Mouse (Mus musculus): ENCODE data around the gene Cdk17.

The Cdk17 gene

DNA sequence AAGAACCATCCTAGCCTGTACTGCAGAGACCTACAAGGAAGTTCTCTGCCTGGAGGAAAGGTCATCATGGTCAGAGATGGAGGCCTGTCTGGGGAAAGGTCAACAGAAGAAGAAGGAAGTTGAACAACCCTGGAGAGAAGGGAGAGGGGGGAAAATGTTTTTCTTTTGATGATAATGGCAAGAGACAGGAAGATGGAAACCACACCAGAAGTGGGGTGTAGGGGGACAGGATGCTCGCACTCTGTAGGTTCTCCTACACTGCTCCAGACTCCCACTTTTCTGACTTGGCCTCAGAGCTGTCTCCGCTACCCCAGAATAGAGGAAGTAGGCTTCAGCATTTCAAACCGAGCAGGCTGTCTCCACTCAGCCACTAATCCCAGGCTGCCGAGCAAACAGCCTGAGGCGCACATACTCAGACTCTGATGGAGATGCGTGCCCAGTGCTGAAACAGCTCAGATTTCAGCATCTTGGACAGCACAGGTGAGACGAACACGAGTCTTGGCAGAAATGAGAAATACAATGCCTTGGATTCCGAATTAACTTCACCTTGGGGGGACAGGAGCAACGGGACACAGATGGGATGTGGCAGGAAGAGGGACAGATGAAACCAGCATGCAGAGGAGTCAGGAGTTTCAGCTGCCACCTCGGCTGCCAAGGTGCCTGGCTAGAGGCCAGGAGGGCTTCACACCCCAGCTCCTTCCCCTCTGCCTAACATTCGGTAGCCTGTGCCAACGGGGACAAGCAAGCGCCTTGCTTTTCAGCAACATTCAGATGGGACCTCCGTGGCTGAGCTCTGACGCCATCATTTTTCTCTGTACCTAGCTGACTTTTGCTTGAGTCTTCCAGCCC, 100.7 kb downstream of the Cdk17 start:
- peak; percentile 35 for DNase-seq (ENCODE audit: low read depth, low spot score)

DNA sequence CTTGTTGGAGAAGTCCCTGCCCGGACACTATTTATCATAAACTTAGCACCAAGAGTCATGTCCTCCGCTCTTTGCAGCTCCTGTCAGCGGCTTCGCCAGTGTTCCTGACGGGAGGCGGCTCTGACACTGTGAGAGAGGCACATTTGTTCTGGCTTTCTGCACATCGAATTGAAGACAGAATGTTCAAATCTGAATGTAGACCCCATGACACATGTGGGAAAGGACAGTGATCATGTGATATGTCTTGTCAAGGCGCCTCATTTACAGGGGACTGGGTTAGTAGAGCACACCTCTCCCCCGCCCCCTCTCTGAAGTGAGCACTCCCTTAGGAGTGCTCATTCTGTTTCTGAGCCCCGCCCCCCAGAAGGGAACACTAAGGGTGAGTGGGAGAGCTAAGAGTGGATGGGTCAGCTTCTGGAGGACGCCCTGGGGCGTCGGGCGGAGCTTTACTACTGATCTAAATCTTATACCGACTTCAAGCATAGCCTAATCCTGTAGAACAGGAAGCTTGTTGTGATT, 101.4 kb downstream of the Cdk17 start:
- DNase-seq (ENCODE audit: low read depth, low spot score): no peak

- no peak for DNase-seq (ENCODE audit: low read depth, low spot score)
These were observed 102.8 kb downstream of the Cdk17 start for GRCm38 (mm10) chr10:93263431-93263830.

GRCm38 (mm10) chr10:93264001-93264400, 103.3 kb downstream of the Cdk17 start:
- DNase-seq (ENCODE audit: low read depth, low spot score): no peak

- no peak for DNase-seq (ENCODE audit: low read depth, low spot score)
These were observed 105.2 kb downstream of the Cdk17 start for GRCm38 (mm10) chr10:93265833-93266232.

DNA sequence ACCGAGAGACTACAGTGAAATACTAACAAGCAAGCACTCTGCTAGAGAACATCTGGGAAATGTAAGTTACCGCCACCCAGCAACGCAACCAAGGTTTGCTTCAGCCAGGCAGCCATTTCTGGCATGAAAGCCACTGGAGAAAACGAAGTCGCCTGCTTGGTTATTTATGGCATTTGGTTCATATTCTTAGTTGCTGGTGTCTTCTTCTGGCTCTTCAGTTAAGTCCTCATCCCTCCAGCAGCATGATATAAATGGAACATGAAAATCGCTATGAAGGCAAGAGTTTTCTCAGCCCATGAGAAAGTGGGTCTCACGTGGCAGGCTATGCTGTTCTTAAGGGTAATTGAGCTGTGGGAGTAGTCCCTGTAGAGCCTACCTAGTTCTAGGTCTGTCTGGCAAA, 105.8 kb downstream of the Cdk17 start:
- no peak for DNase-seq (ENCODE audit: low read depth, low spot score)

- no peak for DNase-seq (ENCODE audit: low read depth, low spot score)
These were observed 106.8 kb downstream of the Cdk17 start for GRCm38 (mm10) chr10:93267509-93267908.

- DNase-seq (ENCODE audit: low read depth, low spot score): no peak
These were observed 107.7 kb downstream of the Cdk17 start for GRCm38 (mm10) chr10:93268339-93268738.

- no peak for DNase-seq (ENCODE audit: low read depth, low spot score)
These were observed 109.1 kb downstream of the Cdk17 start for GRCm38 (mm10) chr10:93269744-93270143.

DNA sequence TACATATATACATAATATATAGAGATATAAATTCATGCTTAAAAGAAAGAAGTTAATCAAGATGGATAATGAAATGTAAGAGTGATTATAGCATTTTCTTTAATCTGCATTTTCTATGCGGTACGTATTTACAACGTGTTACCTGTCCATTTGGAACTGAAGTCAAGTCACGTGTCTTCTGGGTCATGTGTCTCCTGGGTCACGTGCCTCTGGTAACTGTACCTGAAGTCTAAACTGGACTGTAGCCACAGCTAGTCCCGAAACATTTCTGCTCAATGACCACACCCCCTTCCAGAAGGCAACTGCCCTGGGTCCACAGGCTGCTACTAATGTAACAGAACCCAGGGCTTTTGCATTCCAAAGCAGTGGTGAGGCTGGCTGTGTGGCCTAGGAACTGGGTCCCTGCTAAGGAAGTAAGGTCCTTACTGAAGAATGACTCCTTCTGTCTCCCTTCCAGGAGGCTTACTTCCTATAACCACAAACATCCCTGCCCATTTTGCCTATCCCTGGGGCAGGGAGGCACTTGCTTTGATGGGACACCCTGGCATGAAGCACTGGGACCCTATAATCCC, 110.3 kb downstream of the Cdk17 start:
- DNase-seq (ENCODE audit: low read depth, low spot score): peak; percentile 41

- DNase-seq (ENCODE audit: low read depth, low spot score): no peak
These were observed 111.2 kb downstream of the Cdk17 start for GRCm38 (mm10) chr10:93271831-93272230.

GRCm38 (mm10) chr10:93272986-93273982, 112.6 kb downstream of the Cdk17 start:
- DNase-seq (ENCODE audit: low read depth, low spot score): peak; percentile 74

DNA sequence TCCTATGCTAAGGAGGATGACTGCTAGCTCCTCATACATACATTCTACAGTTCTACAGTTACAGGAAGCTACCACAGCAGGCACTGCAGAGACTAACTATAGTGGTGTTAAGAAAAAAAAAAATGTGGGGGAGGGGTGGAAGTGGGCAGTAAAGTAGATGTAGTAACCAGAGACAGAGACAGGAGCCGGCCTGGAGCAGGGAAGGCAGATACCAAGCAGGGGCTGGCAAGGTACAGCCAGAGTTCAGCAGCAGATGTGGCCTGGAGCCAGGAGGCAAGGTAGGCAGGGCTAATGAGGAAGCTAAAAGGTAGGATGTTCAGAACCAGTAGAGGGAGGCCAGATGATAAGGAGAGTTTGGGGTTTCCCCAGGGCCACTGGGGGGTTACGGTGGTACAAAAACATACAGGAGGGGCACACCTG, 113.6 kb downstream of the Cdk17 start:
- DNase-seq (ENCODE audit: low read depth, low spot score): no peak

DNA sequence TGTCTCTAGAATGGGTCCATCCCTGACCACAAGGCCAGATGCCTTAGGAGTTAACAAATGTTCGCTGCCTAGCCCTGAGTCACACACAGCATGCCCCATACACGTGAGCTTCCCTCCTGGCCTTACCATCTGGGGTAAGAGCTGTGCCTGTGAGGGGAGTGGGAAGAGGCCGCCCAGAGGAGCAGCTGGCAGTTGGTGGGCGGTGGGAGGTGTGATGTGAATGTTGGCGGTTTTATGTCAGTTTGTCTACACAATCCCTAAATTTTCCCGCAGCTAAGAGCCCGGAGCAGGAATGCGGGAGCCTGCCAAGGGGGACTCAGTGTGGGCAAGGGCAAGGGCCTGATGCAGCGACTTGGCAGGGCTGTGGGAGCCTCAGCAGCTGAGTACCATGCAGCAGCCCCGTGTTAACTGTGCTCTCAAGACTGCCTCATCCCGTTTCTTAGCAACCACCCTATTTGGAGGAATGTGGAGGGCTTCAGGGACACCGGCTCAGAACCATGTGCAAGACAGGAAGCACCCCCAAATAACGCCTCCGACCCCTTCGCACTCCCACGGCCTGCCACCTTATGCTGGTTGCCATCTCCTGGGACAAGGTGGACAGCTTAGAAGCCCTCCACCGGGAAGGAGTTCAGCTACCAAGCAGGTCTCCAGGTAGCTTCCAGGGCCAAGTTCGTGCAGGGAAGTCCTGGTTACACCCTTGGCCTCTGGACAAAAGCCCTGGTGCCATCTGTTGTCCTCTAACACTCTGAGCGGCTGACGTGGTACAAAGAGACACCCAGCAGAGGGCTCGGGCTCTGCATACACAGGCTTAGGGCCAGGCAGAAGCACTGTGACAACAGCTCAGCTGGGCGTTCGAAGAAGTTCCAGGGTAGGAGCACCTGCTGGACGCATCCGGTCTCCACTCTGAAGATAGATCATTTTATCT, 114.8 kb downstream of the Cdk17 start:
- no peak for DNase-seq (ENCODE audit: low read depth, low spot score)

DNA sequence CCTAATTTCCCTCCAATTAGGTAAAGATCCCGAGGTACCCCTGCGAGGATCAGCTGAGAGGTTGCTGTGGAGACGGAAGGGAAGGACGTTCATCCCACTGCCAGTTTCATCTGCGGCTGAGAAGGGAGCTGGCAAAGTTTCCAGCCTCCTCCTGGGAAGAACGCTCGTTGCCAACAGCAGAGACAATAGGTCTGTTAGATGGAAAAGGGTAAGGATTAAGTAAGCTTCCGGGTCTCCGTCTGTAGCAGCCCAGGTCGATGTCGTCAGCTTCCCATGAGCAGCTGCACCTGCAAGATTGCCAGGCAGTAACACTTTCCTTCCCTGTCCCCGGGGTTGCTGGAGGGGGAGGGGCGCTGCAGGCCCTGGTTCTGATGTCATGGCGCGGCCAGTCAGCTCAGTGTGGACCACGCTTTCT, 115.7 kb downstream of the Cdk17 start:
- DNase-seq (ENCODE audit: low read depth, low spot score): peak; percentile 63

DNA sequence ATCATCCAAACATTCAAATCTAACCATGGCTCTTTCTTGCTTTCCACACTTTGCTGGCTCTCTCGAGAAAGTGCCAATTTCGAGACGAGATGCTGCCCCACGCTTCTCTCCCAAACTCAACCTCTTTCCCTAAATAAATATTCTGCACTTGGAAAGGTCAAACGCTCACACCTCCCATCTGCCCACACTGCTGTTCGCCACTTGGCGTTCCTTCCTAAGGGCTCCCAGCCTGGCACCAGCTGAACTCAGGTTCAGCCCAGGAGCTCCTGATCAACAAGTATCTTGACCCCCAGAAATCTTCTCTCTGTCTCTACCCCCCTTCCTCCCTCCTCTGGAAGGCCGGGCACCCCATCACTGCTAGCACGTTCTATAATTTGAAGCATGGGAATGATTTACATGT, 116.2 kb downstream of the Cdk17 start:
- DNase-seq (ENCODE audit: low read depth, low spot score): no peak

DNA sequence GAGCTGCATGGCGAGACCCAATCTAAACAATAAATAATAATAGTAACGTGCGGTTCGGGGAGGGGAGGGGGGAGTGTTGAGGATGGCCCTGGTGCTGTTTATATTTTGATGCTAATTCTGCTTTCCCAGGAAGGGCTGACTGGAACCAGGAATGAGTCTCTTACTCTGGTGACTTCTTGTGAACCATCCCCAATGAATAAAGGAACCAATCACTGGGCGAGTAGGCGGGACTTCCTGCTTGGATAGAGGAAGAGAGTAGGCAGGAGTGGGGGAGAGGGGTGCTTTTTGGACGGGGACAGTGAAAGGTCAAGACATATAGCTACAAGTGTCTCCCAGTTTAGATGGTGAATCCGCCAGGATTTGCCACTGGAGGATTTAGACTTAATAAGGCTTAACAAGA, 117.7 kb downstream of the Cdk17 start:
- DNase-seq (ENCODE audit: low read depth, low spot score): peak; percentile 89

DNA sequence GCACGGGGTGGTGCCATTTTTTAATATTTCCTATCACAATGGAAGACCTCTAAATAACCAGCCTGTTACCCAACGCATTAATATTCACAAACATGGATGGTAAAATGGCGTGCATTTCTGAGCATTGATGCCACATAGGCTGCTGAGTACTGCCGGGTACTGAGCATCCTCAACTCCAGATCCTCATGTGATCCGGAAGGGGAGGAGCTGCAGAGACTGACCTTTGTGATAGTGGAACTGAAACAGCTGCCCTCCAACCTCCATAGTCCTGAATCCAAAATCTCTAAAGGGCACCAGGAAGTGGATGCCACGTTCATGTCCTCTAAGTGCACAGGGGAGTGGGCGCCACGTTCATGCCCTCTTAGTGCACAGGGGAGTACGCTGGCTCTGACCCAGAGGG, 118.4 kb downstream of the Cdk17 start:
- DNase-seq (ENCODE audit: low read depth, low spot score): peak; percentile 93

DNA sequence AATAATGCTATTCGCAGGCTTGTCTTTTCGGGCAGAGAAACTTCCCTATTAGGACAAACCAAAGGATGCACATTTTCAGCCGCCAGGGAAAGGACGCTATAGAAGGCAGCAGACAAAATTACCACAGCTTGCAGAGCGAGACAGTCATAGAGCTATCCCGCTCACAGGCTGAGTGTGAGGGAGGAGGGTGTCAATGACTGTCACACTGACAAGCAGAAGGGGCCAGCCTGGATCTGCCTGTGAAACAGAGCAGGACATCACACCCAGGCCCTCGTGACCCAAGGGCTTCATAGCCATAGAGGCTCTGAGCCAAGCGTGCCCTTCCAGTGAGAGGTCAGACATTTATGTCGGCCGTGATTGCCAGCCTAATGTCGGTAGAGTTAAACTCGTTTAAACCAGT, 119.9 kb downstream of the Cdk17 start:
- DNase-seq (ENCODE audit: low read depth, low spot score): no peak

DNA sequence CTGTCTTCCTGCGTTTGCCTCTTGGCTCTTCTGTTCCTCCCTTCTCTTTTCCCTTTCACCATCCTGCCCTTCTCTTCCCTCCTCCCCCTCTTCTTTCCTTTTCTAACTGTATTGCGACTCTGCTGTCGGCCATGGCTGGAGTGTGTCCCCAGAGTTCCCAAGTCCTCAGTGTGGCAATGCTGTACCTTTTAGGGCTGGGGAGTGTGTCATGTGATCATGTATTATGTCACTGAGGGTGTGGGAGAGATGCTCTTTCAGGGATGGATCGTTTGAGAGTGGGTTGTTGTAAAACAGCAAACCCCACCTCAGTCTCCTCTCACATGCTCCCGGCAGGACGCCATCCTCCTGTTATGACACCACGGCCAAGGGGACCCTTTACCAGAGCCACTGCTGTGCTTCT, 120.4 kb downstream of the Cdk17 start:
- no peak for DNase-seq (ENCODE audit: low read depth, low spot score)

- DNase-seq (ENCODE audit: low read depth, low spot score): no peak
These were observed 121.9 kb downstream of the Cdk17 start for GRCm38 (mm10) chr10:93282526-93282964.

Data from ZHBTc4 (cell line).